Mouse (Mus musculus) heart, embryonic 16.5 days (tissue): ENCODE results near the gene Akp3. TPM values are rescaled to one million over a fixed set of nuclear protein-coding genes. Genes with fewer than 3 reads are reported as not detected.
A peak's percentile ranks its signal among the peaks of the same experiment; 100 is the strongest.

Source experiments
- ATAC-seq: fragments of 200-750 bp; cut with Nextera tagmentation; replicated peaks from 2 replicates; pipeline ENCODE4 v1.8.0; 2017; ENCODE audit warnings: moderate number of reproducible peaks; ENCODE audit not compliant: insufficient read depth, low FRiP score; ENCODE audit errors: extremely low read depth
- H3K27ac ChIP-seq: fragments of 300-500 bp; sonication (generic); 2 replicates; pipeline ENCODE4 v1.5.1; 2014; ENCODE audit warnings: mild to moderate bottlenecking, low read length, control low read depth, moderate library complexity
- H3K27me3 ChIP-seq: fragments of 300-500 bp; sonication (generic); 2 replicates; pipeline ENCODE4 v1.6.1; 2014; ENCODE audit warnings: low read length, mixed read lengths; ENCODE audit not compliant: control insufficient read depth, insufficient read depth
- H3K36me3 ChIP-seq: fragments of 300-500 bp; sonication (generic); 2 replicates; pipeline ENCODE4 v1.6.1; 2014; ENCODE audit not compliant: control insufficient read depth, insufficient read depth
- H3K4me1 ChIP-seq: fragments of 300-500 bp; sonication (generic); 2 replicates; pipeline ENCODE4 v1.6.1; 2014; ENCODE audit warnings: low read length, mixed read lengths; ENCODE audit not compliant: control insufficient read depth, insufficient read depth
- H3K4me2 ChIP-seq: fragments of 300-500 bp; sonication (generic); 2 replicates; pipeline ENCODE4 v1.6.1; 2014; ENCODE audit warnings: low read depth, mild to moderate bottlenecking, control low read depth, low read length
- H3K4me3 ChIP-seq: fragments of 300-500 bp; sonication (generic); 2 replicates; pipeline ENCODE4 v1.5.1; 2014; ENCODE audit warnings: mild to moderate bottlenecking, control low read depth, low read length
- H3K9ac ChIP-seq: fragments of 300-500 bp; sonication (generic); 2 replicates; pipeline ENCODE4 v1.6.1; 2014; ENCODE audit warnings: low read length, control low read depth
- H3K9me3 ChIP-seq: fragments of 300-500 bp; sonication (generic); replicated peaks from 2 replicates; pipeline ENCODE4 v1.6.1; 2016; ENCODE audit warnings: low read length; ENCODE audit not compliant: control insufficient read depth
- WGBS: fragments of 180-500 bp; shearing (Covaris S2); extraction: QIAGEN DNeasy Blood & Tissue Kit; methylation state at CpG from one replicate; pipeline ENCODE4 v1.1.7; 2014; 5-methylcytosine and 5-hydroxymethylcytosine counted together
- polyA plus RNA-seq: library from polyadenylated mRNA; unstranded; fragments of >200 nt; fragmentation: Nextera tagmentation; extraction: Ambion mirVana; gene quantifications from 2 replicates; pipeline ENCODE4 v1.2.1, GENCODE M21; 2015

The Akp3 gene
- polyA plus RNA-seq, 1 experiment from 2014 or later: not detected

- 78% methylated on average over 1 of the region's 1 CpGs for WGBS
- no peak overlapping the region for H3K9ac ChIP-seq
- no peaks in the 10 kb centered on the region for H3K4me1 ChIP-seq
- H3K27me3 ChIP-seq: 0 out of 2 replicates have a peak, but pooled peaks cover 7% of the 10 kb centered on the region
- H3K9me3 ChIP-seq: no peaks in the 10 kb centered on the region
- no peaks in the 10 kb centered on the region for H3K36me3 ChIP-seq
- ATAC-seq: no peak
- no peak overlapping the region for H3K4me2 ChIP-seq
- no peak overlapping the region for H3K4me3 ChIP-seq
- H3K27ac ChIP-seq: no peak overlapping the region
Measured at GRCm38 (mm10) chr1:87103936-87104335, 20.8 kb upstream of the Akp3 start.

DNA sequence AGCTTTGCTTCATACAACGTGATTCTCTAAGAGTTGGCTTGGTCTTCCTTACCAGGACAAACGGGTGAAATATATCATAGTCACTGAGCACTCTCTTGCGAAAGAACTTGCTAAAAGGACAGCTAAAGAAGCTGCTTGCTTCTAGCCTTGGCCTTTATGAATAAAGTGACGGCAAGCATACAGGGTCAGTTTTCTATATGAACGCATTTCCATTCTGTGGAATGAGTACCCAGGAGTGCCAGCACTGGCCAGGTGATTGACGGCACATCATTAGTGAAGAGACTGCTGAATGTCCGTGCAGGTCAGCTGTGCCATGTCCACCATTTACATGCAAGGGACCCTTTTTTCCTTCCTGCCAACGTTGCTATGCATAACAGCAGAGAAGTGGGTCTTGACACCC, 18.2 kb upstream of the Akp3 start:
- 74% methylated on average over 8 of the region's 8 CpGs for WGBS
- Histone ChIP-seq H3K27me3 (no peaks in the 10 kb centered on the region), H3K9me3 (no peaks in the 10 kb centered on the region), H3K36me3 (no peaks in the 10 kb centered on the region), H3K9ac (no peak overlapping the region), H3K27ac (no peak overlapping the region), H3K4me1 (no peaks in the 10 kb centered on the region), H3K4me3 (no peak overlapping the region), H3K4me2 (no peak overlapping the region)
- no peak for ATAC-seq

DNA sequence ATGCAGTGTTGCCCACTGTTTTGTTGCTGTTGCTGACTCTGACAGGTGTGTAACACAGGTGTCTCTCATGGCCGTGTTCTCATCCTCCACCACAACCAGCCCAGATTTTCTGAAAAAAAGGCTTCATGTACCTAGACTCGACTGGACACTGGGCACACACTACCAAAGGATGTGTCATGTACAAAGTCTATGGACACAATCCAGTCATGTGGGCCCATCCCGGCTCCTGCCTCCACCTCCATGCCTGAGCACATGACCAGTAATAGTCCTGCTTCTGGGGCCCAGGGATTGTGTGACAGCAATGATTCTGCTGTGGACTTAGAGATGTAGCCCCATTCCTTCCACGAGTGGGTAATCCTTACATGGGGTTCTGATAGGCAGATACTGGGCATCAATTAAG, 16.2 kb upstream of the Akp3 start:
- Histone ChIP-seq H3K36me3 (no peaks in the 10 kb centered on the region), H3K27ac (no peak overlapping the region), H3K4me2 (no peak overlapping the region), H3K4me1 (no peaks in the 10 kb centered on the region), H3K27me3 (no peaks in the 10 kb centered on the region), H3K4me3 (no peak overlapping the region), H3K9me3 (no peaks in the 10 kb centered on the region), H3K9ac (no peak overlapping the region)
- 73% methylated on average over 4 of the region's 4 CpGs for WGBS
- no peak for ATAC-seq

DNA sequence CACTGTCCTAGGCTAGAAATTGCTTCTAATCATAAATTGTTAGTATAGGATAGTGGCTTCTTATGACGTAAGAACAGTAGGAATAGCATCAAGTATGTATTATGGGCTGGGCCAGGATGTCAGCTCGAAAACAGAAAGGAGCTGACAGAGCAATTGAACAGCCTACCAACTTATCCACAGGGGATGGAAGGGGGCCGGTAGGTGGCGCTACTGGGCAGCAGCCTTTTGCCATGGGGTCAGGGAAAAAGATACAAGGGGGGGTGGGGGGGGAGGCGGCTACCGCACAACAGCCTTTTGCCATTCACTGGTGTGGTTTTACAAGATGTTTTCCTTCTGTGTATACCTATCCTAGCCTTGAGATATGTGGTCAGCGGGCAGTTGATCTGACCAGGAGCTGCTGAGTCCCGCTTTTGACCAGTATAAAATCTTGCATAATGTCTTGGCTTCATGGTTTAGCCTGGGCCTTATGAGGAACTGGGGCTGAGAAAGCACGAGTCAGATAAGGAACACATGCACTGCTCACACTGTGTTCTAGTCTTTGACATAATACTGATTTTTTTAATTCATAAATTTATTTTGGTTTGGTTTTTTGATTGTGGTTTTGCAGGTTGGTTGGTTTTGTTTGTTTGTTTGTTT, 12.9 kb upstream of the Akp3 start:
- Histone ChIP-seq H3K4me3 (no peak overlapping the region), H3K27me3 (no peaks in the 10 kb centered on the region), H3K36me3 (no peaks in the 10 kb centered on the region), H3K4me2 (no peak overlapping the region), H3K4me1 (no peaks in the 10 kb centered on the region), H3K9me3 (no peaks in the 10 kb centered on the region), H3K27ac (no peak overlapping the region), H3K9ac (no peak overlapping the region)
- 34% methylated on average over 9 of the region's 9 CpGs for WGBS
- no peak for ATAC-seq

GRCm38 (mm10) chr1:87114784-87115183, 10.0 kb upstream of the Akp3 start:
- Histone ChIP-seq H3K9ac (no peak overlapping the region), H3K27ac (no peak overlapping the region), H3K4me3 (no peak overlapping the region), H3K9me3 (no peaks in the 10 kb centered on the region), H3K36me3 (no peaks in the 10 kb centered on the region), H3K4me2 (no peak overlapping the region), H3K27me3 (no peaks in the 10 kb centered on the region), H3K4me1 (no peaks in the 10 kb centered on the region)
- no peak for ATAC-seq
- WGBS: 74% methylated on average over 1 of the region's 1 CpGs

DNA sequence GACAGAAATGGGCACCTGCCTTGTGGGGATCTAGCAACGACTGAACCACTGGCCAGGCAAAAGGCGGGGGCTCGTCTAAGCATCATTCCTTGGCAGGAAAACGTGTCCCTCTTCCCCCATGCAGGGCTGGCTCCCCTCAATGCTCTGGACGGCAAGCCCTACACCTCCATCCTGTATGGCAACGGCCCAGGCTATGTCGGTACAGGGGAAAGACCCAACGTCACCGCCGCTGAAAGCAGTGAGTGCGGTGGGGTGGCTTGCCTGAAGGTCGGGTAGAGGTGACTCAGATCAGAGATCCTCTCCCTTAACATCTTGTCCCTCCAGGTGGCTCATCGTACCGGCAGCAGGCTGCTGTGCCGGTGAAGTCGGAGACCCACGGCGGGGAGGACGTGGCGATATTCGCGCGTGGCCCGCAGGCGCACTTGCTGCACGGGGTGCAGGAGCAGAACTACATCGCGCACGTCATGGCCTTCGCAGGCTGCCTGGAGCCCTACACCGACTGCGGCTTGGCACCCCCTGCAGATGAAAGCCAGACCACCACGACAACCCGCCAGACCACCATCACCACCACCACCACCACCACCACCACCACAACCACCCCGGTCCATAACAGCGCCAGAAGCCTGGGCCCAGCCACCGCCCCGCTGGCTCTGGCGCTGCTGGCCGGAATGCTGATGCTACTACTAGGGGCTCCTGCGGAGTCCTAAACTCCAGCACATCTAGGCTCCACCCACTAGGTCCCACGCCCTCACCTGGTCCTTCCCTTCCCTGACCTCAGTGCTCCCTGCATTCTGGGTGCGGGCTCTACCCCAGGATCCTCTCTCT, 2.6 kb downstream of the Akp3 start:
- peaks cover 33% of the 10 kb centered on the region for H3K27me3 ChIP-seq
- H3K36me3 ChIP-seq: no peaks in the 10 kb centered on the region
- ATAC-seq: no peak
- no peak overlapping the region for H3K27ac ChIP-seq
- peak overlapping the region; percentile 50 for H3K4me2 ChIP-seq
- peak overlapping the region; percentile 15; the same call in 1 of the 2 replicates for H3K9ac ChIP-seq
- H3K9me3 ChIP-seq: no peaks in the 10 kb centered on the region
- WGBS: 10% methylated on average over 41 of the region's 43 CpGs
- peak overlapping the region; percentile 33 for H3K4me3 ChIP-seq
- no peaks in the 10 kb centered on the region for H3K4me1 ChIP-seq

DNA sequence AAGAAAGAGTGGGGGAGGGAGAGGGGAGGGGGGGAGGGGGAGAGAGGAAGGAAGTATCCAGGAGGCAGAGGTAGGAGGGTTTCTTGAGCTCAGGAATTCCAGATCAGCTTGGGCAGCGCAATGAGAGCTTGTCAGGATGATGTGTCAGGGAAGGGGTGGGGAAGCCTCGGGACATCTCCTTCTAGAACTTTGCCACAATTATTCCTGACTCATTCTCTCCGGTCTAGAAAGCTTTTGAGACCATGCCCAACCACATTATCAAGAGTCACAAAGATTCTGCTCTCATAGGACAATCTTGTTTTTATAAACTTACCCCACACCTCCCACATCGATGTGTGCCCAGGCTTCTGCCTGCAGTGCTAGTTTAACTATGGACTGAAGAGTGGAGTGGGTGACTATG, 7.0 kb downstream of the Akp3 start:
- Histone ChIP-seq H3K9ac (no peak overlapping the region), H3K27me3 (peaks cover 26% of the 10 kb centered on the region), H3K36me3 (no peaks in the 10 kb centered on the region), H3K9me3 (no peaks in the 10 kb centered on the region), H3K27ac (no peak overlapping the region), H3K4me3 (no peak overlapping the region), H3K4me1 (no peaks in the 10 kb centered on the region), H3K4me2 (no peak overlapping the region)
- 64% methylated on average over 4 of the region's 4 CpGs for WGBS
- no peak for ATAC-seq

DNA sequence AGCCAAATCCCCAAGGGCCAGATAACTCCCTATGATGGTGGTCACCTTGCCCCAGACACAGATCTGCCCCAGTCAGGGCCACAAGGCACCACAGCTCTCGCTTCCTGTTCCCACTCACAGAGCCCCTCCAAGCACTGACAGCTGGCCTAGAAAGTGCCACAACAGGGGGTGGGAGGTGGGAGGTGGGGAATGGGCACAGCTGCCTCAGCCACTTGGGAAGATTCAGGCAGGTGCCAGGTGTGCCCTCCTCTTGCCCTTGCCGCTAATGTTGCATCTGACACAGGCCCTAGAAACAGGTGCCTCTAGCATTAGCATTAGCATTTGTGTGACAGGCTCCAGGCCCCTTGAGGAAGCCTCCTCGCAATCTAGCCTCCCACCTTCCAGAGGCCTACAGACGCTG, 16.8 kb downstream of the Akp3 start:
- ATAC-seq: no peak
- Histone ChIP-seq H3K4me1 (no peaks in the 10 kb centered on the region), H3K36me3 (no peaks in the 10 kb centered on the region), H3K4me3 (no peak overlapping the region), H3K27me3 (peaks cover 4% of the 10 kb centered on the region; the same call in 1 of the 2 replicates), H3K9me3 (no peaks in the 10 kb centered on the region), H3K4me2 (no peak overlapping the region), H3K9ac (no peak overlapping the region), H3K27ac (no peak overlapping the region)
- WGBS: 80% methylated on average over 4 of the region's 4 CpGs

DNA sequence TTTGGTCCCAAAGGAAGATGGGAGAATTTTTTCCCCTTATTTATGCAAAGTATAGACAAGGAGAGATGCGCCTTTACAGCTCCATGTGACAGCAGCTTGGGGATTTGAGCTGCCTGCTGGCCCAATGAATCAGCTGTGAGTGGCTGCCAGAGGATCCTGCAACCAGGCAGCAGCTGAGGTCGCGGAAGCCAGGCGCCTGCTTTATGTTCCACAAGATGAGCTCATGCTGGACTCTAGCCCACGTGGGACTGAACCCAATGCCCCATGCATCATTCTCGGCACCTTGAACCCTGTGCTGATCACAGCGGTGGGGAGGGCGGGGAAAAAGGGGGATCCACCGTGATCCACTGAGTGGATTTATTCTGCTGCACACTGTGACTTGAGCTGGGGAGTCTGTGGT, 17.7 kb downstream of the Akp3 start:
- no peaks in the 10 kb centered on the region for H3K4me1 ChIP-seq
- no peak overlapping the region for H3K4me3 ChIP-seq
- no peak overlapping the region for H3K27ac ChIP-seq
- H3K9ac ChIP-seq: no peak overlapping the region
- no peaks in the 10 kb centered on the region for H3K36me3 ChIP-seq
- no peaks in the 10 kb centered on the region for H3K9me3 ChIP-seq
- H3K27me3 ChIP-seq: peaks cover 5% of the 10 kb centered on the region; the same call in 1 of the 2 replicates
- no peak overlapping the region for H3K4me2 ChIP-seq
- WGBS: 63% methylated on average over 9 of the region's 9 CpGs
- ATAC-seq: no peak
